Mouse (Mus musculus) CH12F3 (cell line): ENCODE results near the gene Gm11555.
"Not testable (repeated sequence)": the region's sequence is repeated elsewhere in the genome, so short reads cannot be mapped to it uniquely, and the experiment has no call there.

Experiments used
- in situ Hi-C: fragments of 300-500 bp; cut with MboI; formaldehyde crosslinking; loops from 2 replicates; pipeline ENCODE4 v1.14.3; 2020; ENCODE audit warnings: low sequenced_read_pairs

Gene Gm11555

GRCm38 (mm10) chr11:99650136-99650535 is at the start of gene Gm11555:
Gene Gm11555 (minus strand): TSS chr11:99650236.
- in situ Hi-C loops, result no loop called here

- in situ Hi-C loops, result no loop called here
Observed at GRCm38 (mm10) chr11:99690463-99690862, 40.4 kb upstream of the Gm11555 start, which contains the start of gene Gm14190. Gene Gm14190 (minus strand): TSS chr11:99690740.

- in situ Hi-C loops, result not testable (repeated sequence)
Observed at GRCm38 (mm10) chr11:99685235-99685634, 35.2 kb upstream of the Gm11555 start.

GRCm38 (mm10) chr11:99683481-99683880 is 33.4 kb upstream of the Gm11555 start:
- in situ Hi-C loops, result no loop called here

- in situ Hi-C loops, result no loop called here
Observed at GRCm38 (mm10) chr11:99665860-99666259, 15.8 kb upstream of the Gm11555 start, which contains the start of gene Krtap4-6. Gene Krtap4-6 (minus strand): TSS chr11:99665960.

- in situ Hi-C loops, result no loop called here
Observed at GRCm38 (mm10) chr11:99662802-99663201, 12.8 kb upstream of the Gm11555 start.

GRCm38 (mm10) chr11:99659256-99659655 is 9.2 kb upstream of the Gm11555 start:
- in situ Hi-C loops, result no loop called here

- in situ Hi-C loops, result not testable (repeated sequence)
Observed at GRCm38 (mm10) chr11:99658467-99659010, 8.5 kb upstream of the Gm11555 start, which contains the start of gene Gm11563. Gene Gm11563 (minus strand): TSS chr11:99658960.

- in situ Hi-C loops, result no loop called here
Observed at GRCm38 (mm10) chr11:99657051-99657450, 7.0 kb upstream of the Gm11555 start.

- in situ Hi-C loops, result no loop called here
Observed at GRCm38 (mm10) chr11:99646444-99646843, 3.6 kb downstream of the Gm11555 start.

GRCm38 (mm10) chr11:99644351-99644750 is 5.7 kb downstream of the Gm11555 start:
- in situ Hi-C loops, result no loop called here

GRCm38 (mm10) chr11:99643635-99644139 is 6.3 kb downstream of the Gm11555 start, which contains the start of gene Krtap4-7:
Gene Krtap4-7 (minus strand): TSS chr11:99644089.
- in situ Hi-C loops, result not testable (repeated sequence)

- in situ Hi-C loops, result no loop called here
Observed at GRCm38 (mm10) chr11:99640926-99641325, 9.1 kb downstream of the Gm11555 start.

- in situ Hi-C loops, result no loop called here
Observed at GRCm38 (mm10) chr11:99637086-99637485, 12.9 kb downstream of the Gm11555 start.

- in situ Hi-C loops, result no loop called here
Observed at GRCm38 (mm10) chr11:99634653-99635134, 15.3 kb downstream of the Gm11555 start, which contains the start of gene Krtap4-2. Gene Krtap4-2 (minus strand): TSS chr11:99635084.

- in situ Hi-C loops, result no loop called here
Observed at GRCm38 (mm10) chr11:99633293-99633692, 16.7 kb downstream of the Gm11555 start.

- in situ Hi-C loops, result no loop called here
Observed at GRCm38 (mm10) chr11:99630890-99631289, 19.1 kb downstream of the Gm11555 start.

GRCm38 (mm10) chr11:99628138-99628537 is 21.9 kb downstream of the Gm11555 start, which contains the start of gene Krtap4-1:
Gene Krtap4-1 (minus strand): TSS chr11:99628238.
- in situ Hi-C loops, result no loop called here

GRCm38 (mm10) chr11:99620335-99620734 is 29.7 kb downstream of the Gm11555 start, which contains the start of gene Gm11562:
Gene Gm11562 (minus strand): TSS chr11:99620435.
- in situ Hi-C loops, result no loop called here

GRCm38 (mm10) chr11:99614796-99615363 is 35.2 kb downstream of the Gm11555 start, which contains the start of gene Krtap2-4:
Gene Krtap2-4 (minus strand): TSS chr11:99614846.
- in situ Hi-C loops, result no loop called here

GRCm38 (mm10) chr11:99610089-99610488 is 39.9 kb downstream of the Gm11555 start, which contains the start of gene Gm11937:
Gene Gm11937 (minus strand): TSS chr11:99610189.
- in situ Hi-C loops, result not testable (repeated sequence)

GRCm38 (mm10) chr11:99609126-99609525 is 40.9 kb downstream of the Gm11555 start:
- in situ Hi-C loops, result no loop called here
